Mouse (Mus musculus) cortical plate, adult 2 months (tissue): ENCODE measurements around the gene Spata5.

Experiments used
- CTCF ChIP-seq: fragments of 200-500 bp; IDR thresholded peaks from 2 replicates; pipeline ENCODE4 v1.5.1; 2011; ENCODE audit warnings: mild to moderate bottlenecking, control low read depth, low read length; ENCODE audit not compliant: insufficient read depth; ENCODE audit errors: extremely low read depth
- POLR2A ChIP-seq: fragments of 200-500 bp; IDR thresholded peaks from 2 replicates; pipeline ENCODE4 v1.6.1; 2011; ENCODE audit warnings: mild to moderate bottlenecking, low read length, control low read depth; ENCODE audit not compliant: insufficient read depth; ENCODE audit errors: extremely low read depth

DNA sequence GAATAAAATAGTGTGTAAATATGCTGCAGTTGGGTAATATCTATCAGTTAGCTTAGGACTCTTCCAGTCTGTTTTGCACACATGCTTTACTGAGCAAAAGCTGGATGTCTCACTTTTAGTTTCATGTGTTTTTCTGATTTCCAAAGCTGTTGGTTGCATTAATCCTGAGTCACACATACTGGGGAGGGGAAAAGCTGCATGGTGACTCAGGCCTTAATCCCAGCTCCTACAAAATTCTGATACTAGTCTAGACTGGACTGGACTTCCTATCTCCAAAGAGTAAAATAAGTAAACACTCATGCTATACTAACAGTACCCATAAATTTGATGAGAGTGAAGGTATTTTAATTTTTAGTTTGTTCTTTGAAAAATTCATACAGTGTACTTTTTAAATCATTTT lies 84.2 kb downstream of the Spata5 start:
- no peak for TF ChIP-seq CTCF
- TF ChIP-seq POLR2A = no peak
